Mouse (Mus musculus): ENCODE measurements around the gene Sox6. TPM values are rescaled to one million over a fixed set of nuclear protein-coding genes. Genes with fewer than 3 reads are reported as not detected.

The Sox6 gene
- total RNA-seq, 4 experiments from 2014 or later = 22.1 to 37.2 (median 29.9) TPM

DNA sequence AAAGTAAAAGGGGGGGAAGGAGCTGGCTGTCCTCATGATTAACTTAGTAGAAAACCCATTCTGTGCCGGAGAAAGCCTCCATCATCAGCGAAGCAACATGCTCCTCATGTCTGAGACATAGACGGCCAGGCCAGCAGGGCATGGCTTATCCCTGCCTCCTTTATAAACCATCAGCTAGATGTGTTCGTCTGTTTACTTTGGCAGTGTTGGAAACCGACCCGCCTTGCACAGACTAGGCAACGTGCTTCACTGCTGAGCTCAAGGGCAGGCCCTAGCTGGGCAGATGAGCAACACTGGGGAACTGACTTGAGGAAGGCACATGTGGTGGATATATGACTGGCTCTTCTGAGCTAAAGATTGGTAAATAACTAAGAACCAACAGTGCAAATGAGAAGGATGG lies 538.4 kb downstream of the Sox6 start:
- no peak for DNase-seq (ENCODE audit: low spot score in 2 of 2)

DNA sequence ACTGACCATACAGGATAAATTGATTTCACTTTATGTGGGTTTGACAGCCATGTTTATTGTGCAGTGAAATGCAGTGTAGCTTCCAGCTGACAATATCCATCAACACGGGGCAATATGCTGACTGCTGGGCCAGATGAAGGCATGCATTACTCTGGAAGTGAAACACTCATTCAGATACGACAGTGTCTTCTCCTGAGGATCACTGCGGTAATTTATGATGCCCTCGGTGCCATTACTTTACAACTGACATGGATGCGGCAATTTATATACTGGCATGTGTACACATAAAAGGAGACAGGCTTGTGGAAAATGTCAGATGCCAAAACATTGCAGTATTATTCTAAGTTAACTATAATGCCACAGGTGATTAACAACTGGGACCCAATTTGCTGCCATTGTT lies 546.9 kb downstream of the Sox6 start:
- DNase-seq (ENCODE audit: low spot score in 2 of 2) = no peak

DNA sequence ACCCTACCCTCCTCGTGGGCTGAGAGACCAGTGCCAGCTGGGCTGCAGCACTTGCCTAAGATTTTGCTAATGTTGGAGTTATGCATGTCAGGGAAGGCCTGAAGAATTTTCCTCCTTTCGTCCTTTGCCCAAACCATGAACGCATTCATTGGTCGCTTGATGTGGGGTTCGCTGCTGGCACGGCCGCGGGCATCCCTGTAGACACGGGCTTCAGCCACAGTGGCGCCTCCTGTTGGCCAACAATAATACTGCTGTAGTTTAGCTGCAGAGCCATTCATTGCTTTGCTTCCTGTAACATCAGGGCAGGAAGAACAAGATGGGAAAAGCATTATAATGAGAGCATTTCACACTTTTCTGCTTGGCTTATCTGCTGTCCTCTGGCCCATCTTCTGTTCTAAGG lies 549.0 kb downstream of the Sox6 start:
- DNase-seq (ENCODE audit: low spot score in 2 of 2) = no peak

DNA sequence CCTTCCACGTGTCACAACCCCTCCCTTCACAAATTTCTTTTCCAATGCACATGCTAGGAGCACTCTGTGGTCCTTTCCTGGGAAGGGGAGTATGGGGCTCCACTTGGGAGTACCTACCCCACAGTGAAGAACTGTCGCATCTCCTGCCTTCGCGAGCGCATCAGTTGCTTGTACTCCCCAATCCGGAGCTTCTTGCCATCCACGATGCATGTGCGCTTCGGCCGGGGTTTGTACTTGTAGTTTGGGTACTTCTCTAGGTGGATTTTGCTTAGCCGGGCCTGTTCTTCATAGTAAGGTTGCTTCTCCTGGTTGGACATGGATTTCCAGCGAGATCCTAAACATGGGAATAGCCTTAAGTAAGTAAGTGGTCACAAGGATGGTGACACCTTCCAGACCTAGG lies 552.2 kb downstream of the Sox6 start:
- DNase-seq (ENCODE audit: low spot score in 2 of 2) = no peak

DNA sequence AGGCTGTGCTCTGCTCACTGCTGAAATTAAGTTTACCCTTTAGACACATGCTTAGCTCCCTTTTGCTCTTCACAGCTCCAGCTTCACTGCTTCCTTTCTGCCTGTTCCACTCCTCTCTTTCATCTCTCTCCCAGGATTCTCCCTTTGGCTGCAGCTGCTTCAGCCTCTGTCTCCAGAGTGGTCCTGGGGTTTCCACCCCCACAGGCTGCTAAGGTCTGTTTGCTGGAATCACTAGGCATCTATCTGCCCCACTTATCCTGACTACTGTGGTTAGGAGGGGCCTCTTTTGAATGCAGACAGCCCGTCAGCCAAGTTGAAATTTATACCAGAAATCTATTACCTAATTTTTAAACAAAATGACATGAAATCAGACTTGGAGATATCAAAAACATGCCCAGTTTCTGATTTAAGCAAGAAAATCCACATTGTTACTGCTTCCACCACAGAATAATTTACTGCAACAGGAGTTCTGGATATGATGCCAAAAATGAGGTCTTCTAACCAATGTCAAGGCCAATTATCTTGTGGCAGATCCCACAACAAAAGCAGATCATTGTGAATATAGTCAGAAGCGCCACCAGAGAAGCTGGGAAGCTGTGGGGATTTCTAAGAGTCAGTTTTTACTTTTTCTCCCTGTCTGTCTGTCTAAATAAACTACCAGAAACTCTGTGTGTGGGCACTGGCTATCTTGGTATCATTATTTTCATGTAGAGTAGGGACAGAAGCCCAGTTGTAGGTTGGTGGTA lies 552.8 kb downstream of the Sox6 start:
- no peak for DNase-seq (ENCODE audit: low spot score in 2 of 2)

DNA sequence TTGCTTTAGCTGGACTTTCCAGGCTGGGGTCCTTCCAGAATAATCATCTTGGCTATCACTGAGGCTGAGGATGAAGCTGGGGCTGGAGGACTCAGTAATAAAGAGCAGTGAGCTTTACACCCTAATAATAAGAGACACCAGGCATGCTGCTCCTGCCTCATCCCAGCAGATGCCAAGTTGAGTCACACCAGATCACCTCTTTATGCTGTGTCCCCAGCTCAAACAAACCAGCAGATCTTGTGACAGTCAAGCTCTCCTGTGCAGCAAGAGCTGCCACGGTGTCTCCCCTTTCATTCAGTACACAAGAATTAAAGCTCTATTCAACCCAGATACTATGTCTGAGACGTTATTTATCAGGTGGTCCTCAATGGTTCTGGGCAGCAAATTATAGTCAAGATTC lies 560.8 kb downstream of the Sox6 start:
- no peak for DNase-seq (ENCODE audit: low spot score in 2 of 2)

DNA sequence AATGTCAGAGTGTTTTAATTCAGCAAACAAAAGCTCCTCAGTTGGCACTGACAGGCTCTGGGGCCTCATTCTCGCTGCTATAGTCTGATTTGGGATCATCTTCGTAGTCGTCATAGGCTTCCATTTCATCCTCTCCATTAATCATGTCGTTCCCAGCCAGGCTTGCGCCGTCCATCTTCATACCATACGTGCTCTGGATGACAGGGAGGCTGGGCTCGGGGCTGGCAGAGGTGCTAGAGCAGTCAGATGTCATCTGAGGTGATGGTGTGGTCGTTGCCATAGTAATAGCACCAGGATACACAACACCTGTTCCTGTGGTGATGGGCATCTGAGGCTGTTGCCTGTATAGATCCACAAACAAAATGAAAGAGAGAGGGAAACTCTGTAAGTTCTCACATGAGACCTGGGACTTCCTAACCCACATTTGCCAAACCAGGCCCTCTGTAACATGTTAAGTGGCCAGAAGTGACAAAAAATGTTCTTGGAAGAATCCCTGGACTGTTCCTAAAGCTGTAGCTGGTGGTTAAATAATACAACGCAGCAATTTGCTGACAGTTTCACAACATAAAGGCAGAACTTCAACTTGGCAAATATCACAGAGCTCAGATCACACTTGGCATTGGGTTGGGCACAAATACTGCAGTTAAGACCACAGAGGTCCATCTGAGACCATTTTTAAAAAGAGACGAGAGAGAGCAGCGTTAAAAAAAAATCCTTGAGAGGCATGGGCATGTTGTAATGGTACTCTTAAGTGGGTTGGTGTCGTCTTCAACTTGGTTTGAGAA lies 561.5 kb downstream of the Sox6 start:
- DNase-seq (ENCODE audit: low spot score in 2 of 2) = no peak

DNA sequence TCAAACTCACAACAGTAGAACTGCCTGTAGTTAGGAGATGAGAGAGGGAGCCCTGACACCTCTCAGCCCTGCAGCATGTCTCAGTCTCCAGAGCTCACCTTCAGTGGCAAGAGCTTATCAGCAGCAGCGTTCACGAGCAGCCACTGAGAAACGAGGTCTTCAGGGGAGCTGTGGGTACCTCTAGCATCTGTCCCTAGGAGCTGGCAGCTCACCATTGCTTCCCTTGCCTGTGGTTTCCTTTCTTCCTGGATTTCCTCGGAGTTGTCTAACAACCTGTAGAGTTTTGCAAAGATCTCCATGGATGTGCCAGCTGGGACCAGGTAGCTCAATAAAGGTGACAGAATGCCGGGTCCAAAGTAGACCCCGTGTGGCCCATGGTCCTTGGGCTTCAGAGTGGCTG lies 563.4 kb downstream of the Sox6 start:
- no peak for DNase-seq (ENCODE audit: low spot score in 2 of 2)

DNA sequence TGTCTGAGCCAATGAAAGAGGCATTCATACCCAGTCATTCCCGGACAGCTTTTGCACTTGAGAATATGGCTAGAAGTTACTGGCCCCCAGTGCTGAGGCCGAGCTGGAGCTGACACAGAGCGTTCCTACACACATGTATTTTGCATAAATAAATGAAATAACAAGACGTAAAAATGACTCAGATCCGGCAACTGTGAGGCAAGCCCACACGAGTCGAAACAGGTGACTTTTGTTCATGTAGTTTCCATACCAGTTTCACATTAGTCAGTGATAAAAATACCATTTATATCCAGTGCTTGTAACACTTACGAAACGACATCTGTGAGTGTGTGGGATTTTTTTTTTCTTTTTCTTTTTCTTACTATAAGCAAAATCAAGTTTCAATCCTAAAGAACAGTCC lies 564.5 kb downstream of the Sox6 start:
- no peak for DNase-seq (ENCODE audit: low spot score in 2 of 2)

DNA sequence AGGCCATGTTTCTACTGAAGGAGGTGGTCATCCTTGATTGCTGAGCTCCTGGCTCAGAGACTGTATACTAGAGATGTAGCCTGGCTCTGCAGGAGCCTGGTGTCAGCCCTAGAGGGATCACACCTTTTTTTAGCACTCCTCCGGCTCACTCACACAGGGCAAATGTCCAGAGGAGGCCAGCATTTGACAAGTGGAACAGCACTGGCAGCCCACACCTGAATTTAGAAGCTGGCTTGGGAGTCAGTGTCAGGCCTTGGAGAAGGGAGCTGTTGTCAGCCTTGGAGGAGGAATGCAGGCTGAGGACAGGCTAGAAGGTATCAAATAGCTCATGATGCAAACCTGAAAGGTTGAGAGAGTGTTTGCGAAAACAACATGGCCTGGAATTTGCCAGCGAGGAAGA lies 565.7 kb downstream of the Sox6 start:
- DNase-seq (ENCODE audit: low spot score in 2 of 2) = no peak

DNA sequence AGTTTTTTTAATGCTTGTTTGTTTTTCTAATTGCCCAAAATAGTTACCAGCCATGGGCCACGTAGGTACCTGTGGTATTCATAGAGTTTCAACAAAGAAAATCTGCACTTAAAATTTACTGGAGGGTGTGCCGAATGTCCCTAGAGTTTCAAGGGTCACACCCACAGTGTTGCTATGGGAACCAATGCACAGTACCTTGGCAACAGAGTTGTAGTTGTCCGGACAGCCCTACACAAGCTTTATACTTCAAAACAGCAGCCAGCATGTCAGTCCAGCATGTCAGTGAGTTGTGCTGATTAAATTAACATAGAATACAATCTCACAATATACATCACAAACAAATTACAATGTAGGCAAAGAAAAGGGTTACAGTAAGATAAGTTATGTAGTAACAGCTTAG lies 567.1 kb downstream of the Sox6 start:
- no peak for DNase-seq (ENCODE audit: low spot score in 2 of 2)

DNA sequence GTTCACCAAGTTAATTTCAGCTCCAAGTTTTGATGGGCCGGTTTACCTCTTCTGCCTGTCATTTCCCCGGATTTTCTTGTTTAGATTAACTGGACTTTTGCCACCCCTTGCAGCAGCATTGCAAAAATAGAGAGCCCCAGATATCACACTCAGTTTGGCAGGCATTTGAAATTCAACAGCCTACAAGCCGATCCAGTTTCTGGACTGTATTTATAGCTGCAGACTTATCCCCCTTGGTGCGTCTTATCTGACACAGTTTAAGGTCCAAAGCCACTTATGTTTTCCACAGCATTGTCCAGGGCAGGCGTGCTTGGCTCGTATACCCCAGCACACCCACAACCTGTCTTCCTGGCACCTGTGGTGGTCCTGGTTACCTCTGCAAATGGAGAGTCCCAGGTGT lies 571.8 kb downstream of the Sox6 start:
- DNase-seq (ENCODE audit: low spot score in 2 of 2) = no peak

DNA sequence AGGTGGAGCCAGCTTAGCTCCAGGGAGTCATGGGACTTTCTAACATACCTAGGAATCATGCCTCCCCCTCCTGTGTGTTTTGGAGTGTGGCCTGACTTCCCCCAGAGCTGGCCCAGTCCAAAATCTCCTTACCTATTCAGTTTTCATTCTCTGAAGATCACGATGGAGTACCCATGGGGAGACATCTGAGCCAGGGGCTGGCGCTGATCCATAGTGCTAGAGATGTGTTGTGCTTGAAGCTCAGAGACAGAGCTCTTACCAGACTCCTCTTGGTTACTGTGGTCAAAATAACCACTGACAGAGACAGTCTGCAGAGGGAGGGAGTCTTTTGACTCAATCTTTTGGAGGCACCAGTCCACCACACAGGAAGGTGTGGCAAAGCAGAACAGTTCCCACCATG lies 575.2 kb downstream of the Sox6 start:
- no peak for DNase-seq (ENCODE audit: low spot score in 2 of 2)

DNA sequence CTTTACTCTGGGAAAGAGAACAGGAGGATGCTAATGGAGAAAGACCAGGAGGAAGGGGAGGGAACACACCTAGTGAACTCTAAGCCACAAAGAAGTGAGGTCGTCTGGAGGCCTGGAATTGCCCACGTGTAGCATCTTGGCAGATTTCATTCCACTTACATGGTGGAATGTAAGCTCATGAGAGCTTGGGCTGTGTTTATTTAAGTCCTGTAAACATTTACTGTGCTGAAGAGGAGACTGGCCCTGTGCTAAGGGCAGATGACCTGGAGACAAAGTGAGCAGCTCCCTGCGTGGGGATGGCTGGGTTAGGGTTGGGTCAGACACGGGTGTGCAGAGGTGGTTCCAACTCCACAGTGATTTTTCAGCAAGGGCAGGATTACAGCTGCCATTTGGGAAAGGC lies 576.3 kb downstream of the Sox6 start:
- no peak for DNase-seq (ENCODE audit: low spot score in 2 of 2)

DNA sequence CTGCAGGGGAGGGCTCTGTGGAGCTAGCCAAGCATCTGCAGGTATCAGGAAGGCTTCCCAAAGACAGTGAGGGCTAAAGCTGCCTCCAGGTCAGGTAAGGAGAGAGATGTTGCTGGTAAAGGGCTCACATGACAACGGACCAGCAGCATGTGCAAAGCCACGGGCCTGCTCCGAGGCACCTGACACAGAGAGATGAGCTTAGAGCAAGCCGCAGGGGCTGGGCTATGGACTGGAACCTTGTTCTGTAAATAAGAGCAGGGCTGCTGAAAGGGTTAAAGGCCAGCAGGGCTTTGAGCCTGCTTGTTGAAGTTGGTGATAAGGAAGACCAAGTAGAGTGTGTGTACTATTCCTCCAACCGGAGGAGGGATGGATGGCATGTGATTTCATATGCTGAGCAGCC lies 583.6 kb downstream of the Sox6 start:
- no peak for DNase-seq (ENCODE audit: low spot score in 2 of 2)

DNA sequence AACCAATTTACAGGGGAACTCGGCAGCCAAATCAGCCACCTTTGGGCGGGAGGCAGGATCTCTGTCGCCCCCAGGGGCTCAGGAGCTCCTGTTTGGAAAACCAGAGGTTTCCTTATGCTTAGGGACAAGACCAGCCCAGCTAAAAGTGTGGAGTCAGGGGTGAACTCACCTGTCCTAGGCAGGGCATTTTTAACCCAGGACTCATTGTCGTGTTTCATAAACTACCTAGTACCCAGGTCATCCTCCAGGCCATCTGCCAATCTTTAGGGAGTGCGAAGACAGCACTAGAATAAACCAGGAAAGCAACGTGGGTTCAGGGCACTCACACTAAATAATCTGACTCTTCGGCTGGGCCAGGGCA lies 584.9 kb downstream of the Sox6 start:
- DNase-seq (ENCODE audit: low spot score in 2 of 2) = no peak

DNA sequence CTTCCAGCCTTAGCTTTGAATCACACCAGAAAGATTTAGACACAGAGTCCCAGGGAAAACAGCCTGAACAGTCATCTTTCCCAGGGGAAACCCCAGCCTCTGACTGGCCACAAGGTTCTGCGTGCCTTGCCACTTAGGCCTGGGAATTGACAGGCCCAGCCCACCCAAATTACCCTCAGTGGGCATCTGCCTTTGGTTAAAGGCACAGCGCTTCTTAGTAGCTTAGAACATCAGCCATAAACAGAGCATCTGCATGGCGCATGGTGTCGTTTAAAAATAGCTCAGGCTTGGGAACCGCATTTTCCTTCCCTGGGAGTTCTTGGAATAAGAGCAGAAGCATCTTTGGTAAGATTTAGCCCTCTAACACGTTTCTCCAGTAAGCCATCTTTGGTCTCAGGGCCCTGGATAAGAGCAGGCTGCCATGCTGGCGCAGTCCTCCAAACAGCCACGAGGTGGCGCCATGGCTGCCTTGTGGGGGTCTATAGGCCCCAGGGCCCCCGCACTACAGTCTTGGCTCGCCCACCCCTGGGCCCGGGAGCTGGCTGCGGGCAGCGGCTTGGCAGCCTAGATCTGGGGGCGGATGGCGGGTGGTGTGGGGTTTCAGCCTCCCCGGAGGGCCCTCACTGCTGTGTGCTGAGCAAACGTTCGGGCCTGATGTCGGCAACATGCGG lies 585.4 kb downstream of the Sox6 start:
- no peak for DNase-seq (ENCODE audit: low spot score in 2 of 2)

DNA sequence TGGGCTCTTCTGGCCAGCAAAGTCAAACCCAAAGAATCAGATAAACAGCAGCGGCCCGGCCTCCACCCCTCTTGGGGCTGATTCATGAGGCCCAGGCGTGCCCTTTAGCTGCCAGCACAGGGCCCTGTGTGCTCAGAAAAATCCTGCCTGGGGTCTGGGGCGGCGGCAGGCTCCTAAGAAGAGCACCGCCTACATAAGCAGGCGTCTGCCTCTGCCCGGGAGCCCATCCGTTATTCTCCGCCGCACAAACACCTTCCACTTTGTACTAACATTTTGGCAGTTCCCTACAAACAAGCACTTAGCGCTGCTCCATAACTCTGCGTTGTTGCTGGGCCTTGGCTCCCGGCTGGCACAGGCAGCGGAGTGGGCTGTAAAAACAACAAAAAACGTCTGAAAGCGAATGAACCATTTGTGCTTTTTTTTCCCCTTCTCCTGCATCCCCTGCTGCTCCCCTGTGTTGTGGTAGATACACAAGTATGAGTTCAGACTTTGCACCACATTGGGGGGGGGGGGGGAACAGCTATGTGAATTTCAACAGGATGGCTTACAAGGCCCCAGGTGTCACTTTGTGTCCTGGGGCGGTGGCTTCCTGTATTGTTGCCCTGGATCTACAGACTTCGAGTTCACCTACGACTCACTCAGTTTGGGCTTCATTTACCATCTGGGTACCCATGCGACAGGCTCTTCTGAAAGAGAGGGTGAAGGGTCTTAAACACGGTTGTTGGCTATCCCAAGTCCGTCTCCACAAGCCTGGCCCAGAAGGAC lies 588.0 kb downstream of the Sox6 start:
- DNase-seq (ENCODE audit: low spot score in 2 of 2) = no peak

DNA sequence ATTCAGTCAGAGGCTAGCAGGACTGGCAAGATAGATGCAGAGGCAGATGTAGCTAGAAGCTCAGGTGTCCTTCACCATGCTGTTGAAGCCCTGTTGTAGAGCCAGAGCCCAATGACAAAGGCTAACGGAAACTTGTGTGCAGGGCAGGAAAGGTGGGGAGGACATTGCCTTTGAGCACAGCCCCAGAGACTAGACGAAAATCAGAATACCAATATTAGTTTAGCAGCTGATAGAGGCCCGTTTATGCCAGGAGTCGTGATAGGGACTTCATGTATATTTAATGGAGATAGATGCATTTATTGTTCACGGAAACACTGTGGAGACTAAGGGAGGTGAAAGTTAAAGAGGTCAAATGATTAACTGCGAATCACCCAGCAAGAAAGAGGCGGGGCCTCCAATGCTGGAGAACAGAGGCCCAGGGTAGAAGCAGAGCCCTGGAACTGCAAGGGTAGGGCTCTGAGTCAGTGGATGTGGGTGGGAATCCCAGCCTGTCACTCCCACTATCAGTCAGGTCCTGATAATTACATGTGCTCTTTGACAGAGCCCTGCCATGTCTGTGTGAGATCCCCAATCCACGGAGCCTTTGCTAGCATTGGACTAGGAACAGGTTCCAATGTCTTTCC lies 590.1 kb downstream of the Sox6 start:
- DNase-seq (ENCODE audit: low spot score in 2 of 2) = no peak

DNA sequence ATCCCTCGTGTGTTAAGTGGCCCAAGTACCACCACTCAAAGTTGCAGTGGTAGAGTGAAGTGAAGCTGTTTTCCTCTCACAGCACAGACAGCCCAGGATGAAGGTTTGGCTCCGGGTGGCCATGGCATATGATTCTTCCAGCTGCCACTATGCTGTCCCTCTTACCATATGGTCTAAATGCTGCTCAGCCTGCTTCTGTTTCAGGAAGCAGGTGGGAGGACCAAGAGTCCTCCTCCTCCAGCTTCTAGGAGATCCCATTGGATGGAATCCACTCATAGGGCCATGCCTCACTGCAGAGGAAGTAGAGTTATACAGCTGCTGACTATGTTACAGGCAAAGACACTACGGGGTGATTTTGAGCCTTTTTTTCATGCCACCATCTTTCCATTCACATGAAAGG lies 591.5 kb downstream of the Sox6 start:
- peak in 1 of 2 experiments; percentile 17 for DNase-seq (ENCODE audit: low spot score in 2 of 2)

DNA sequence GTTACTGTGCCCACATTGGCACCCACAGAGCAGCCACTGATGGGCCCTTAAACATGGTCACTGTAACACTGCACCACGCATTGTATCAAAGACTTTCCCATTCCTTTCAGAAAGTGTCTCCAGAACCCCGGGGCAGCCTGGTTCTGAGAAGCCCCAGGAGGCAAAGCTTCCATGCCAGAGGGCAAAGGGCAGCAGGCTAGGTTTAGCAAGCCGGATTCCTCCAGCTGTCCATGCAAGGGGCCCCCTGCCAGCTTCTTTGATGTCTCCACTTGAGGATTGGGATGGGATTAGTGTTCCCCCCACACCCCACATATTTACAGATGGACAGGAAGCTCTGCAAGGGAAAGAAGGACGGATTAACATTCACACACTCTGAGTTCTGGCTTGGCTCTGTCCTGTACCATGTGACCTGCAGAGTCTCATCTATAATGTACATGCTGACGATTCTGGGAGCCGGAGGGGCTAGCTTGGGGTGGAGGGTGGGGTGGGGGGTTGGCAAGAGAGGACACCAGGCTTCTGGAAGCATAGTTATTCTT lies 592.0 kb downstream of the Sox6 start:
- DNase-seq (ENCODE audit: low spot score in 2 of 2) = no peak
